Mouse (Mus musculus) hindbrain, embryonic 11.5 days (tissue): ENCODE results near the gene Tubg1. TPM values are rescaled to one million over a fixed set of nuclear protein-coding genes. Genes with fewer than 3 reads are reported as not detected.

Source experiments
- ATAC-seq: fragments of 200-750 bp; cut with Nextera tagmentation; 2 replicates; pipeline ENCODE4 v1.8.0; 2017; ENCODE audit warnings: mild to moderate bottlenecking, moderate TSS enrichment, moderate library complexity; ENCODE audit not compliant: low FRiP score
- DNase-seq: peaks from one replicate; pipeline ENCODE4 v3.0.0-alpha.2; 2015; ENCODE audit warnings: low spot score
- H3K27ac ChIP-seq: fragments of 300-500 bp; sonication (generic); 2 replicates; pipeline ENCODE4 v1.5.1; 2014; ENCODE audit warnings: mild to moderate bottlenecking, low read depth, low read length
- H3K27me3 ChIP-seq: fragments of 300-500 bp; sonication (generic); 2 replicates; pipeline ENCODE4 v1.6.1; 2014; ENCODE audit warnings: mild to moderate bottlenecking, low read length, moderate library complexity, mixed read lengths; ENCODE audit not compliant: control insufficient read depth, insufficient read depth
- H3K36me3 ChIP-seq: fragments of 300-500 bp; sonication (generic); 2 replicates; pipeline ENCODE4 v1.6.1; 2014; ENCODE audit warnings: mild to moderate bottlenecking, low read length, moderate library complexity, mixed read lengths; ENCODE audit not compliant: control insufficient read depth, insufficient read depth
- H3K4me1 ChIP-seq: fragments of 300-500 bp; sonication (generic); replicated peaks from 2 replicates; pipeline ENCODE4 v1.6.1; 2014; ENCODE audit warnings: low read length, mixed read lengths; ENCODE audit not compliant: control insufficient read depth, insufficient read depth
- H3K4me2 ChIP-seq: fragments of 300-500 bp; sonication (generic); replicated peaks from 2 replicates; pipeline ENCODE4 v1.6.1; 2014; ENCODE audit warnings: mild to moderate bottlenecking, low read depth, low read length
- H3K4me3 ChIP-seq: fragments of 300-500 bp; sonication (generic); 2 replicates; pipeline ENCODE4 v1.5.1; 2014; ENCODE audit warnings: low read depth, low read length
- H3K9ac ChIP-seq: fragments of 300-500 bp; sonication (generic); 2 replicates; pipeline ENCODE4 v1.6.1; 2014; ENCODE audit warnings: low read depth, low read length
- H3K9me3 ChIP-seq: fragments of 300-500 bp; sonication (generic); 2 replicates; pipeline ENCODE4 v1.6.1; 2016; ENCODE audit warnings: low read length; ENCODE audit not compliant: control insufficient read depth
- WGBS: fragments of 180-500 bp; shearing (Covaris S2); extraction: QIAGEN DNeasy Blood & Tissue Kit; methylation state at CpG from one replicate; pipeline ENCODE4 v1.1.7; 2014; 5-methylcytosine and 5-hydroxymethylcytosine counted together
- polyA plus RNA-seq: library from polyadenylated mRNA; unstranded; fragments of >200 nt; fragmentation: Nextera tagmentation; extraction: Ambion mirVana; gene quantifications from 2 replicates; pipeline ENCODE4 v1.2.1, GENCODE M21; 2014

The Tubg1 gene
- polyA plus RNA-seq, 1 experiment from 2014 or later: 98.6 TPM

DNA sequence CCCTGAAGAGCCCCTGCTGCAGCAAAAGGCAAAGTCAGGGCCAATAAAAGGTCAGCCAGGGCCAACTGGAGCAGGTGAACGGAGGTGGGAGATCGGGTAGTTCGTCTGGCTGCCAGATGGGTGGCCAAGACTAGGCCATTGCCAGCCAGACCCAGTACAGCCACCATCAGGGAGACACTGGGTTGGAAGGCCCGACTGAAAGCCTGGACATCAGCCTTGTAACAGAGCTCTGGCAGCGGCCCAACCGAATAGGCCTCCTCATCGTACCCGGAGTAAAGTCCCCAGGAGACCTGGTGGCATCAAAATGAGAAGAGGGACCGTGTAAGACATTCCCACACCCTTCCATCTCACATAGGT is 54.6 kb downstream of the Tubg1 start:
- Histone ChIP-seq H3K9ac (peak overlapping the region; percentile 35; the same call in 1 of the 2 replicates), H3K27ac (no peak overlapping the region), H3K9me3 (no peaks in the 10 kb centered on the region), H3K4me1 (peaks cover 31% of the 10 kb centered on the region; the same call in 1 of the 2 replicates), H3K36me3 (no peaks in the 10 kb centered on the region), H3K4me3 (peak overlapping the region; percentile 28), H3K4me2 (peak overlapping the region; percentile 73), H3K27me3 (peaks cover 70% of the 10 kb centered on the region)
- ATAC-seq (no peak), DNase-seq (no peak)
- 27% methylated on average over 9 of the region's 9 CpGs for WGBS

DNA sequence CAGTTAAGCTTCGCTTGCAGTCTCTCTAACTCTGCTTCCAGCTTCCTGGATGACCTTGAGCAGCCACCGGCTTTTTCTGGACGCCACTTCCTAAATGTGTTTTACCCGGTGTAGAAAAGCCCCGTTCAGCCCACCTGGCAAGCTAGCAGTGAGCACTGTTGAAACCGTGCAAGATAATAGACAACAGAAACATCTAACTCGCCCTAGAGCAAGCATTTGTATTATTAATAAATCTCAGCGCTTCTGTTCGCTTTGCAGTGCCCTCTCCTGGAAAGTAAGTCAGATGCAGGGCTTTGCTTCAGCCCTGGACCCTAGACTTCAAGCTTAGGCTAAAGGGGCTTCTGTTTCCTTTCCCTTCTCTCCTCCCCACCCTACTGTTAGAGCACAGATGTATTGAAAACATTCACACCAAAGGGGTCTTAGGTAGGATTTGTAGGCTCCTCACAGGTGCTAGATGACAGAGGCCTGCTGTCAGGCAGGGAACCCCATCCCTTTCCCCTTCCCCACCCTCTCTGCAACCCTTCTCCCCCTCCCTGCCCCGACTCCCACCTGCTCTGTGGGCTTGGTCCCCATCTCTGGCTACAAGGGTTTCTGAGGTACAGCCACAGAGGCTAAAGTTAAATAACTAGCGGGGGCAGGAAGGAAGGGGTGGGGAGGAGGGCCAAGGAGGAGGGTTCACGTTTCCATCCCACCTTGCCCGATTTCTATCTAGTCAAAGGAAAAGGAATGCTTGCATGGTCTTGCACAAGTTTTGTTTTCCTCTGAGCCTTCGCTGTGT is 55.3 kb downstream of the Tubg1 start, which contains the start of gene Ccr10:
Ccr10 (minus strand) TSS at position 593 of the 778 bp plus-strand sequence.
- WGBS: 28% methylated on average over 14 of the region's 14 CpGs
- Histone ChIP-seq H3K9ac (peak within 1 kb of the TSS; percentile 35; the same call in 1 of the 2 replicates), H3K4me2 (peak within 1 kb of the TSS; percentile 73), H3K27me3 (peaks cover 63% of the 10 kb centered on the region), H3K9me3 (no peaks in the 10 kb centered on the region), H3K4me3 (peak within 1 kb of the TSS; percentile 28), H3K4me1 (peaks cover 29% of the 10 kb centered on the region; the same call in 1 of the 2 replicates), H3K27ac (no peak within 1 kb of the TSS), H3K36me3 (no peaks in the 10 kb centered on the region)
- peak; percentile 33 for DNase-seq
- ATAC-seq: no peak

DNA sequence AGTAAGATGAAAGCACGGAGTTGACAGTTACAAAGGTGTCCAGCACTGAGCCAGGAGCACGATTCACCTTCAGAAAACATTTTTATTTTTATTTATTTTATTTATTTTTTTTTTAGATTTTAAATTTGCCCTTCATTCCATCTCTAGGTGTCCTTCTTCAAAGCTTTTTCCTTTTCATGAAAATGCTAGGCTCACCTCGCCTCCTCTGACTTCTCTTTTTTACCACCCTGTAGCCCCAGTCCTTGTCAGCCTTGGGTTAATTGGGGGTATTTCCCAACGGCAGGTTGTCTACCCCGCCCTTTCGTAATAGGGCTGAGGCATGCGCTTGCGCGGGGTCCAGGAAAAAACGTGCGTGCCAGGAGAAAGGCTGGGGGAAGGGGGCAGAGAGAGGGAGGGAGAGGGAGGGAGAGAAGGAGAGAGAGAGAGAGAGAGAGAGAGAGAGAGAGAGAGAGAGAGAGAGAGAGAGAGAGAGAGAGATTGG is 55.9 kb downstream of the Tubg1 start:
- Histone ChIP-seq H3K4me1 (peaks cover 23% of the 10 kb centered on the region; the same call in 1 of the 2 replicates), H3K36me3 (no peaks in the 10 kb centered on the region), H3K4me3 (0 out of 2 replicates have a peak overlapping the region, but pooled peaks have one; percentile 21), H3K27ac (no peak overlapping the region), H3K9me3 (no peaks in the 10 kb centered on the region), H3K4me2 (peak overlapping the region; percentile 41; the same call in 1 of the 2 replicates), H3K27me3 (peaks cover 62% of the 10 kb centered on the region), H3K9ac (no peak overlapping the region)
- 13% methylated on average over 11 of the region's 11 CpGs for WGBS
- ATAC-seq (no peak), DNase-seq (peak; percentile 25)

Other genes starting within 250 kb of the Tubg1 start
- 25.6 and 33.3 TPM in 2 replicates for gene Stat3, start 180.4 kb upstream of the Tubg1 start, polyA plus RNA-seq
- 11.9 and 13.2 TPM in 2 replicates for gene Cavin1, start 149.1 kb upstream of the Tubg1 start, polyA plus RNA-seq
- gene Atp6v0a1, start 110.5 kb upstream of the Tubg1 start, polyA plus RNA-seq: 48.5 and 49.3 TPM in 2 replicates
- 5.8 and 5.9 TPM in 2 replicates for gene Naglu, start 49.9 kb upstream of the Tubg1 start, polyA plus RNA-seq
- gene Hsd17b1, start 41.5 kb upstream of the Tubg1 start, polyA plus RNA-seq: not detected in 2 replicates
- 50.9 and 51.6 TPM in 2 replicates for gene Coasy, start 37.4 kb upstream of the Tubg1 start, polyA plus RNA-seq
- gene Mlx, start 32.7 kb upstream of the Tubg1 start, polyA plus RNA-seq: 57.1 and 57.3 TPM in 2 replicates
- gene Psmc3ip, start 24.5 kb upstream of the Tubg1 start, polyA plus RNA-seq: 54.3 and 54.8 TPM in 2 replicates
- gene Retreg3, start within 50 bp of the Tubg1 start, polyA plus RNA-seq: 10.7 and 12.0 TPM in 2 replicates
- gene Tubg2, start 36.0 kb downstream of the Tubg1 start, polyA plus RNA-seq: 5.5 and 5.7 TPM in 2 replicates
- gene Cntnap1, start 50.6 kb downstream of the Tubg1 start, polyA plus RNA-seq: 0.29 and 0.39 TPM in 2 replicates
- 7.7 and 8.2 TPM in 2 replicates for gene Plekhh3, start 51.4 kb downstream of the Tubg1 start, polyA plus RNA-seq
- gene Ccr10, start 55.5 kb downstream of the Tubg1 start, polyA plus RNA-seq: 0.19 TPM in 1 of 2 replicates, not detected in the other
- gene Ezh1, start 106.5 kb downstream of the Tubg1 start, polyA plus RNA-seq: 11.1 and 11.5 TPM in 2 replicates
- 63.0 and 71.9 TPM in 2 replicates for gene Ramp2, start 126.1 kb downstream of the Tubg1 start, polyA plus RNA-seq
- 117 and 119 TPM in 2 replicates for gene Vps25, start 133.8 kb downstream of the Tubg1 start, polyA plus RNA-seq
- 5.2 and 6.0 TPM in 2 replicates for gene Wnk4, start 140.6 kb downstream of the Tubg1 start, polyA plus RNA-seq
- 1.3 and 1.7 TPM in 2 replicates for gene Cntd1, start 159.1 kb downstream of the Tubg1 start, polyA plus RNA-seq
- 213 and 217 TPM in 2 replicates for gene Coa3, start 159.2 kb downstream of the Tubg1 start, polyA plus RNA-seq
- gene Becn1, start 182.3 kb downstream of the Tubg1 start, polyA plus RNA-seq: 166 and 178 TPM in 2 replicates
- gene Psme3, start 196.3 kb downstream of the Tubg1 start, polyA plus RNA-seq: 138 and 143 TPM in 2 replicates
- gene Aoc2, start 205.1 kb downstream of the Tubg1 start, polyA plus RNA-seq: 1.4 and 1.8 TPM in 2 replicates
- 0.10 TPM in 1 of 2 replicates, not detected in the other for gene Aoc3, start 210.7 kb downstream of the Tubg1 start, polyA plus RNA-seq
- gene G6pc, start 247.6 kb downstream of the Tubg1 start, polyA plus RNA-seq: not detected in 2 replicates